Mouse (Mus musculus) stomach, embryonic 16.5 days (tissue): ENCODE results near the gene Kat7. TPM values are rescaled to one million over a fixed set of nuclear protein-coding genes. Genes with fewer than 3 reads are reported as not detected.
A peak's percentile ranks its signal among the peaks of the same experiment; 100 is the strongest.

Source experiments
- ATAC-seq: fragments of 200-750 bp; cut with Nextera tagmentation; 2 replicates; pipeline ENCODE4 v1.8.0; 2017; ENCODE audit warnings: moderate number of reproducible peaks, moderate TSS enrichment; ENCODE audit not compliant: insufficient read depth, low FRiP score
- H3K27ac ChIP-seq: fragments of 300-500 bp; sonication (generic); 2 replicates; pipeline ENCODE4 v1.5.1; 2014; ENCODE audit warnings: low read length
- H3K27me3 ChIP-seq: fragments of 300-500 bp; sonication (generic); 2 replicates; pipeline ENCODE4 v1.6.1; 2014; ENCODE audit warnings: low read length, control low read depth, mixed read lengths; ENCODE audit not compliant: control insufficient read depth, insufficient read depth
- H3K36me3 ChIP-seq: fragments of 300-500 bp; sonication (generic); 2 replicates; pipeline ENCODE4 v1.6.1; 2014; ENCODE audit warnings: low read length; ENCODE audit not compliant: control insufficient read depth, insufficient read depth
- H3K4me1 ChIP-seq: fragments of 300-500 bp; sonication (generic); 2 replicates; pipeline ENCODE4 v1.6.1; 2014; ENCODE audit warnings: low read length, control low read depth, mixed read lengths; ENCODE audit not compliant: control insufficient read depth, insufficient read depth
- H3K4me2 ChIP-seq: fragments of 300-500 bp; sonication (generic); 2 replicates; pipeline ENCODE4 v1.6.1; 2014; ENCODE audit warnings: low read depth, low read length, mixed read lengths
- H3K4me3 ChIP-seq: fragments of 300-500 bp; sonication (generic); replicated peaks from 2 replicates; pipeline ENCODE4 v1.5.1; 2014; ENCODE audit warnings: mild to moderate bottlenecking, low read length
- H3K9ac ChIP-seq: fragments of 300-500 bp; sonication (generic); 2 replicates; pipeline ENCODE4 v1.6.1; 2014; ENCODE audit warnings: low read length
- H3K9me3 ChIP-seq: fragments of 300-500 bp; sonication (generic); replicated peaks from 2 replicates; pipeline ENCODE4 v1.6.1; 2016; ENCODE audit warnings: low read length, control low read depth; ENCODE audit not compliant: control insufficient read depth
- WGBS: fragments of 180-500 bp; shearing (Covaris S2); extraction: QIAGEN DNeasy Blood & Tissue Kit; methylation state at CpG from one replicate; pipeline ENCODE4 v1.1.7; 2014; 5-methylcytosine and 5-hydroxymethylcytosine counted together
- polyA plus RNA-seq: library from polyadenylated mRNA; unstranded; fragments of >200 nt; fragmentation: Nextera tagmentation; extraction: Ambion mirVana; gene quantifications from 2 replicates; pipeline ENCODE4 v1.2.1, GENCODE M21; 2015

The Kat7 gene
- polyA plus RNA-seq, 1 experiment from 2014 or later, result 59.3 TPM

GRCm38 (mm10) chr11:95242653-95243052 lies 67.4 kb downstream of the Kat7 start:
- Histone ChIP-seq H3K4me1 (no peaks in the 10 kb centered on the region), H3K36me3 (no peaks in the 10 kb centered on the region), H3K27me3 (no peaks in the 10 kb centered on the region), H3K4me3 (no peak overlapping the region), H3K9me3 (no peaks in the 10 kb centered on the region), H3K27ac (no peak overlapping the region), H3K4me2 (no peak overlapping the region), H3K9ac (no peak overlapping the region)
- WGBS, result 67% methylated on average over 6 of the region's 6 CpGs
- no peak for ATAC-seq

GRCm38 (mm10) chr11:95238477-95238876 lies 71.6 kb downstream of the Kat7 start:
- Histone ChIP-seq H3K36me3 (no peaks in the 10 kb centered on the region), H3K4me2 (no peak overlapping the region), H3K27me3 (no peaks in the 10 kb centered on the region), H3K9ac (no peak overlapping the region), H3K9me3 (no peaks in the 10 kb centered on the region), H3K27ac (no peak overlapping the region), H3K4me1 (no peaks in the 10 kb centered on the region), H3K4me3 (no peak overlapping the region)
- WGBS, result 46% methylated on average over 6 of the region's 6 CpGs
- no peak for ATAC-seq

- Histone ChIP-seq H3K27ac (no peak overlapping the region), H3K9ac (no peak overlapping the region), H3K4me1 (0 out of 2 replicates have a peak, but pooled peaks cover 3% of the 10 kb centered on the region), H3K4me3 (peak overlapping the region; percentile 24; the same call in 1 of the 2 replicates), H3K9me3 (no peaks in the 10 kb centered on the region), H3K4me2 (peak overlapping the region; percentile 52), H3K36me3 (no peaks in the 10 kb centered on the region), H3K27me3 (no peaks in the 10 kb centered on the region; the same call in 1 of the 2 replicates)
- peak; percentile 25; the same call in 1 of the 2 replicates for ATAC-seq
- WGBS, result 34% methylated on average over 6 of the region's 6 CpGs
Observed at GRCm38 (mm10) chr11:95232329-95232696, 77.7 kb downstream of the Kat7 start.

- Histone ChIP-seq H3K4me3 (peak overlapping the region; percentile 24), H3K9me3 (no peaks in the 10 kb centered on the region), H3K27ac (no peak overlapping the region), H3K27me3 (no peaks in the 10 kb centered on the region; the same call in 1 of the 2 replicates), H3K4me2 (peak overlapping the region; percentile 52), H3K9ac (peak overlapping the region; percentile 44; the same call in 1 of the 2 replicates), H3K4me1 (0 out of 2 replicates have a peak, but pooled peaks cover 3% of the 10 kb centered on the region), H3K36me3 (no peaks in the 10 kb centered on the region)
- WGBS, result 12% methylated on average over 24 of the region's 24 CpGs
- ATAC-seq, result peak; percentile 68
Observed at GRCm38 (mm10) chr11:95231688-95232328, 78.2 kb downstream of the Kat7 start.

GRCm38 (mm10) chr11:95227467-95227866 lies 82.6 kb downstream of the Kat7 start:
- Histone ChIP-seq H3K27ac (no peak overlapping the region), H3K4me3 (no peak overlapping the region), H3K36me3 (no peaks in the 10 kb centered on the region), H3K4me1 (peaks cover 30% of the 10 kb centered on the region), H3K9me3 (no peaks in the 10 kb centered on the region), H3K9ac (no peak overlapping the region), H3K27me3 (peaks cover 25% of the 10 kb centered on the region), H3K4me2 (no peak overlapping the region)
- 40% methylated on average over 5 of the region's 5 CpGs for WGBS
- no peak for ATAC-seq

GRCm38 (mm10) chr11:95225448-95225847 lies 84.6 kb downstream of the Kat7 start:
- ATAC-seq, result peak; percentile 35; the same call in 1 of the 2 replicates
- Histone ChIP-seq H3K27ac (peak overlapping the region; percentile 91), H3K4me2 (no peak overlapping the region)

More at GRCm38 (mm10) chr11:95225448-95225847, 84.6 kb downstream of the Kat7 start:
- no peak overlapping the region for H3K4me3 ChIP-seq
- H3K27me3 ChIP-seq, result peaks cover 25% of the 10 kb centered on the region
- H3K9me3 ChIP-seq, result no peaks in the 10 kb centered on the region
- peaks cover 27% of the 10 kb centered on the region for H3K4me1 ChIP-seq
- 13% methylated on average over 7 of the region's 7 CpGs for WGBS
- H3K36me3 ChIP-seq, result no peaks in the 10 kb centered on the region
- H3K9ac ChIP-seq, result no peak overlapping the region

Other genes with a start within 250 kb of the Kat7 start
- gene Itga3, start 233.4 kb downstream of the Kat7 start, polyA plus RNA-seq, result 19.4 and 19.9 TPM in 2 replicates
- 3.0 and 3.9 TPM in 2 replicates for gene Dlx3, start 190.1 kb downstream of the Kat7 start, polyA plus RNA-seq
- gene Dlx4, start 164.0 kb downstream of the Kat7 start, polyA plus RNA-seq, result 0.99 and 1.7 TPM in 2 replicates
- 0.10 and 0.24 TPM in 2 replicates for gene Tac4, start 48.7 kb downstream of the Kat7 start, polyA plus RNA-seq
- gene Fam117a, start 26.8 kb upstream of the Kat7 start, polyA plus RNA-seq, result 11.6 and 13.9 TPM in 2 replicates
- 91.7 and 98.9 TPM in 2 replicates for gene Slc35b1, start 74.4 kb upstream of the Kat7 start, polyA plus RNA-seq
- 155 and 171 TPM in 2 replicates for gene Spop, start 103.8 kb upstream of the Kat7 start, polyA plus RNA-seq
- gene Nxph3, start 204.3 kb upstream of the Kat7 start, polyA plus RNA-seq, result 0.50 and 0.62 TPM in 2 replicates